Mouse (Mus musculus): ENCODE measurements around the gene Gnai2.

Gnai2 gene

DNA sequence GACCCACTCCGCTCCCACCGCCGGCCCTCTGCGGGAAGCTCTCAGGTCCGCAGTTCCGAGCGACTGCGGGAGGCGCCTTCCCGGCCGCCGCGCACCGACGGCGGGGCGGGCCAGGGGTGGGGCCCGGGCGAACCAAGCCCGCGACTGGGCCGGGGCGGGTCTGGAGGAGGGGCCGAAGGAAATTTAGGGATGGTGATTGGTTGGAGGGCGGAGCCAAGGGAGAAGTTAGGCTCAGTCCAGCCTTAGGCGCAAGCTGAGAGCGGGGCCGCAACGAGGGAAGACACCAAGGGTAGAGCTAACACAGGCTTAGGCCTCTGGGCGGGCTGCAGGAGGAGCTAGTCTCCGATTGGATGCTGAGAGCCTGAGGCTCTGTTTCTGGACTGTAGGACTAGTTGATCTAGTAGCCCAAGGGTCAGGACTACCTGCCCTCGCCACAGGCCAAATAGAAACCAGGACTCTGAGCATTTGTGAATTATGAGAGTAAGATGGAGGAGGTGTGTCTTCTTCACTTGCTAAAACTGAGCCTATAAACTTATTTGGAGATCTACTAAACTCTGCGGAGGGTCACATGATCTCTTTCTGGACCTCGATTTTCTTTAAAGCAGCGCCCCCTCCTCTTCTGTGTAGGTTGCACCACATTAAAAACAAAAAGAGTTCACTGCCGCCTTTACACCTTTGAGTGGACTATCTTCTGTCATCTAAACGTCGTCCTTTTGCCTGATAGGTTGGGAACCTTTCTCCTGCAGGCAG, at the start of gene Gnai2:
Gene Gnai2 (minus strand): TSS at position 89 of the 750 bp plus-strand sequence.
- peak; percentile 93 to 95 for DNase-seq (ENCODE audit: low spot score in 2 of 2)

DNA sequence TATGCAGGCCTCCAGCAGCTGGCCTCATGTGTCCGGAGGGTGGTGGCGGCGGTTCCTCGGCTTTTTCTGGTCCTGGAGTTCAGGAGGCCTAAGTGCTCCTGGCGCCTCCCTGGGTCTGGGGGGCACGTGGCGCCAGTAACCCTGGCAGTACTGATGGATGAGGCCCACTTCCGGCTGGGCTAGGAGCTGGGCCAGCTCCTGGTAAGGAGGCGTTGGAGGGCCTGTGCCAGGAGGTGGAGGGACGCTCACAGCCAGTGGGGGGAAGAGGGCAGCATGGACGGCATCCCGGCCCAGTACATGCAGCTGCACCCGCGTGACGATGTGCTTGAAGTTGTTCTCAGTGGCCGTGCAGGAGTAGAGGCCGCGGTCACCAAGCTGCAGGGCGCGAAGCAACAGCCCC, 47.2 kb upstream of the Gnai2 start:
- DNase-seq (ENCODE audit: low spot score in 2 of 2): no peak

DNA sequence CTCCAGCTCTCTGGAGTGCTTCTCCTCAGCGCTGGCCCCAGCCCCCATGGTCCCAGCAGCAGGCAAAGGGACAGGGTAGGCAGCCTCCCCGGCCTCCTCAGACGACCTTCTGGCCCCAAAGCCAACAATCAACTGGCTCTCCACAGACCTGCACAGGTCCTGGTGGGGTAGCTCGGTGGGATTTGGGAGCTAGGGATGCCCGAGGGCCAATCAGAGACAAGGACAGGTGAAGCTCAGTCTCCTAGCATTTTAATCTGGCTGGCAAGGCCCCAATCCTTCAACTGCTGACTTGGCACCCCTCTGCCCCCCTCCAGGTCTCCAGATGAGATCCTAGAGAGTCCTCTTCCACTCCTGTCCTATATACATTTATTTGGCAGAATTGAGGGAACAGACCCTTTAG, 44.3 kb upstream of the Gnai2 start, which contains the start of gene Gnat1:
Gene Gnat1 (minus strand): TSS at position 212 of the 400 bp plus-strand sequence.
- DNase-seq (ENCODE audit: low spot score in 2 of 2): no peak

GRCm38 (mm10) chr9:107678861-107679260, 43.7 kb upstream of the Gnai2 start:
- no peak for DNase-seq (ENCODE audit: low spot score in 2 of 2)

- DNase-seq (ENCODE audit: low spot score in 2 of 2): peak; percentile 74 to 90
These were observed 42.8 kb upstream of the Gnai2 start for GRCm38 (mm10) chr9:107677819-107678526.

DNA sequence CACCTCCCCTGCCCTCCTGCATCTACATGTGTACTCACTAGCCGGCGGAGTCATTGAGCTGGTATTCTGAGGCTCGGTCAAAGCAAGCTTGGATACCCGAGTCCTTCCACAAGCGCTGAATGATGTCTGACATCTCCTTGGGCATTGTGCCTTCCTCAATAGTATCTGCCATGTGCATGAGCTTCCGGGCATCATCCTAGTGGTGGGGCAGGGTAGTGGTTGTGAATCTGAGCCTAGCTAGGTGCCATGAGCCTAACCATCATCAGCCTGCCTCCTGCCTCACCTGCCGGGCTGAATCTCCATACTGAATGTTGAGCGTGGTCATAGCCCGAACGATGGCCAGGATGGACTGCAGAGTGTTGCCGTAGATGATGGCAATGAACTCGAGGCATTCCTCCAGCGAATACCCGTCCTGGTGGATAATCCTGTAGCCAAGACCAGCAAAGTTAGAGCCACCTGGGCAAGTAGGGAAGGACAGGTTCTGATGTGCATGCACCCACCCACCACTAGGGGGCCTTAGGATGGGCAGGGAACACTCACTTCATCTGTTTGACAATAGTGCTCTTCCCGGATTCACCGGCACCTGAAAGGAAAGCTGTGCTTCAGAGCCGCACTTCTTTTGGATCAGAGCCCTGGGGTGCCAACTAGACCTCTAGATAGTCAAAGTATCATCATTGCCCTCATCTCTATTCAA, 42.1 kb upstream of the Gnai2 start:
- DNase-seq (ENCODE audit: low spot score in 2 of 2): no peak

- DNase-seq (ENCODE audit: low spot score in 2 of 2): no peak
These were observed 41.1 kb upstream of the Gnai2 start for GRCm38 (mm10) chr9:107676302-107676701.

GRCm38 (mm10) chr9:107675671-107676301, 40.6 kb upstream of the Gnai2 start:
- peak; percentile 67 to 74 for DNase-seq (ENCODE audit: low spot score in 2 of 2)

DNA sequence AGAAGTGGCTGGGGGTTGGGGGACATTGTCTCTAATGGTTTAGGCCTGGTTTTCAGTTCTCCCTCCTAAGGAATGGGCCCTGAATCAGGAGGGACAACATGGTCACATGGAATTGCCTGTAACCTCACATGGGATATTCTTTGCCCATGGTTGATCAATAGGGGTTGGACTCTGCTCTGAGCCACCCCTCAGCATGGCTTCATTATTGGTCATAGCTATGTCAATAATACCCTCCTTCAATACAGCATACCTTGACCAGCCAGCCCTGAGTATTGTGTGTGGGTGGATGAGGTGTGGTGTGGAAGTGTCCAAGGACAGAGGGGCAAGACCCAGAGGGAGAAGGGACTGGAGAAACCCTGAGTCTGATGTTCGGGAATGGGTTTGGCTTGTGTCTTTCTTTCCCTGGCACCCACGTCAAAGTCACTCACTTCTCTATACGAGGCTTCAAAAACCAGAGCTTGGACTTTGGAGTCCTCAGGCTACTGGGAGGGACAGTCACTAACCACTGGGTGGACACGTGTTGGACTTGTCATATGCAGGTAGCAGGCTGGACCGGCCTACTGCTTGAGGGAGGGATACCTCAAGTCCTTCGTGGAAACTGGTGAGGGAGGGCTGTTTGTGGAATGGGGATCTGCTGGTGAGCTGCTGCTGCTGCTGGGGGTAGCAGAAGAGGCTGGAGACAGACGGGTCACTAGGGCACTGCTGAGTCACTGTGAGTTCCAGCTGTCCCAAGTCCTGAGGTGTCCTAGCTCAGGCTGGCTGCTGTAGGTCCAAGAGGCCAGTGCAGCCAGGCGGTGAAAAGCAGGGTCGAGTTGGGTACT, 39.7 kb upstream of the Gnai2 start:
- no peak for DNase-seq (ENCODE audit: low spot score in 2 of 2)

GRCm38 (mm10) chr9:107670259-107670658, 35.1 kb upstream of the Gnai2 start:
- no peak for DNase-seq (ENCODE audit: low spot score in 2 of 2)

- DNase-seq (ENCODE audit: low spot score in 2 of 2): no peak
These were observed 34.3 kb upstream of the Gnai2 start, which contains the start of gene Slc38a3 for GRCm38 (mm10) chr9:107669480-107669945. TSS of gene Slc38a3 (minus strand) at chr9:107669530.

DNA sequence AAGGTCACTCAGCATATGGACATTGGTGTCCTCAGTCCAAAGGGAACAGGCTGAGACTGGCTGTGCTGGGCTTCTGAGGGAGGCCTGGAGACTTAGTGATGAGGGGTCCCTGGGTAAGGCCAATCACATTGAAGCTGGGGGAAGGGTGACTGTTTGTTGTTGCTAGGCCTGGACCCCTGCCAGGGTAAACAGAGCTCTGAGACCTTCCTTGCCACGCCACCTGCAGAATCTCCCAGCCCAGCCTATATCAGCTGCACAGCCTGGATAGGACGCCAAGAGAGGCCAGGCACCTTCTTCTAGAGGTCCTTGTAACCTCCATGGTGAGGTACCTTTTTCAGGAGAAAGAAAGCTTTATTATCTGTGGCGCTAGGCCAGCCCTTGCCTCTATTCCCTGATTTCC, 33.7 kb upstream of the Gnai2 start:
- no peak for DNase-seq (ENCODE audit: low spot score in 2 of 2)

DNA sequence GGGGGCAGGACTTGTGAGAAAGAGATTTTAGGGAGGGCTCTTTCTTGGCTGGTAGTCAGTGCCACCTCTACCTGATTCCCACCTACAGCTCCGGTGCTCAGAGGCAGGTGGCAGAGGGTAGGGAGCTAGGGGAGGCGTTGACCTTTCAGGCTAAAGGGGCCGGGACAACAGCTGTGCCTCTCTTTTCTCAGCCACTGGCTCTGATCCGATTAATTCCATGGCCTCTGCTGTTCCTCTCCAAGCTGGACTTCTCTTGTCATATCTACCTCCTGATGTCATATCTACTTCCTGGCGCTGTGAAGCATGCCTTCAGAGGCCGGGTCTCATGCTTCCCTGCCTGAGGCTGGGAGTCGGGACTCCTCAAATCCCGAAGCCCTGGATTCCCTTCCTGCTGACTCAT, 32.8 kb upstream of the Gnai2 start:
- DNase-seq (ENCODE audit: low spot score in 2 of 2): no peak

GRCm38 (mm10) chr9:107667219-107667618, 32.1 kb upstream of the Gnai2 start:
- DNase-seq (ENCODE audit: low spot score in 2 of 2): no peak

DNA sequence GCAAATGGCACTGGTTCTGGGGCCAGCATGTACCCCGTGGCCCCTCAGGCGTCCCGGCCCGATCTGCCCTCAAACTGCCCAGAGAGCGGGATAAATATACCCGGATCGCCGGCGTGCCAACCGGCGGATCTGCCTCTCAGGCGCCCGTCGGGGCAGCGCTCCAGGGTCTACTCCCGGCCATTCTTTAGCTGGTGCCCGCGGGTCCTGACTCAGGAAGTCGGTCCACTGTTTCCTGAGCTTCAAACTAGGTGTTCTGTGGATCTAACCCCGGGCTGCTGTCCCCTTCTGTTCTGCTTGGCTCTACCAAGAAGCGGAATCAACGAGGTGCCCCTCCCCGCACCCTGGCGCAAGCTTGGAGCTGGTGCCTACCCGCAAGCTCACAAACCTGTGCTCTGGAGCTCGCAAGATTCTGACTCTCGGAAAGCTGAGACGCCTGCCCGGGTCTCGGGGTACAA, 31.6 kb upstream of the Gnai2 start:
- no peak for DNase-seq (ENCODE audit: low spot score in 2 of 2)

DNA sequence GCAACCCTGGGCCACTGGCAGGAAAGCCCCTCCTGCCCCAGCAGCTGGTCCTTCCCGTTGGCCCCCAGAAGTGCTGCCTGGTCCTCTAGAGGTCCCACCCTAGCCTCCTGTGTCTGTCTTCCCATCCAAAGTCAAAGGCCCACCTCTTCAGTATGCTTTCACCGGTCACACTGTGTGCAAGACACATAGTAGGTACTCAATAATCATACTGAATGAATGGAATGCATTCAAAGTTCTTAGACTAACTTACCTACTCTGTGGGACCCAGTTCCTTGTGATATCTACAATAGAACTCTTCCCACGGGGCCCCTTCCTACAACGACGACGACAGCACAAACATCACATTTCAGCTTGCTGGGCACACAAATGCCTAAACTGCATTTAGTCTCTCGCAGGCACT, 30.1 kb upstream of the Gnai2 start:
- DNase-seq (ENCODE audit: low spot score in 2 of 2): no peak

GRCm38 (mm10) chr9:107663525-107663924, 28.4 kb upstream of the Gnai2 start:
- no peak for DNase-seq (ENCODE audit: low spot score in 2 of 2)

DNA sequence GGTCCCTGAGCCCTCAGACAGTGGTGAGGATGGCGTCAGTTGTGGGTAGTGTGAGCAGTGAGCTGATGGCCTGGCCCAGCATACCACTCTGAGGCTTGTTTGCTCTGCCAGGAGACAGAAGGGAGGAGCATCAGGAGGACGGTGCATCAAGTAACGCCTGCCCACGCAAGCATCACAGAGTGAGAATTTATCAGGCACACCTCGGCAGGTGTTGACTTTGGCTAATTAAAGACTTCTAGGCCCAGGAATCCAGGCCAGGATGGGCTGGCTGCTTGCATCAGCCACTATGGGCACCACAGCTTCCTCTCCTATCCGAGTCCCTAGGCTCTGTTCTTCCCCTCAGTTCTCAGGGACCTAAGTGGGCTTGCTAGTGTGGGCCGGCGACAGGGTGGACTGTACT, 27.2 kb upstream of the Gnai2 start:
- DNase-seq (ENCODE audit: low spot score in 2 of 2): no peak

DNA sequence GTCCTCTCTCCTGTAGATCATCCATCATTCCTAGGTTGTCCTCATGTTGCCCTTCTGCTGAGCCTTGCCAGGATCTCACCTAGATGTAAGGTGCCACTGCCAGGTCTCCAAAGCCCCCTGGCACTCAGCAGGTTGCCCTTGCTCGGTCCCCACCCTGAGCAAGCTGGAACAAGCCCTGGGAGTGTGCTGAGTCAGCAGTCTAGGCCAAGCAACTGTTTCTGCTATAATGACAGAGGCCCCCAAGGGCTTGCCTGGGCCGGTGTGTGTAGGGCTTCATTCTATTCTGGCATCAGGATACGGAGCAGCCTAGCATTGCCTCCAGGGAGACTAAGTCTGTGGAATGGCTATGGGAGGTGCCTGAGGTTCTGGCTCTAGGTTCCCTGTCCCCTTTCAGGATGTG, 25.6 kb upstream of the Gnai2 start:
- DNase-seq (ENCODE audit: low spot score in 2 of 2): no peak

- no peak for DNase-seq (ENCODE audit: low spot score in 2 of 2)
These were observed 24.8 kb upstream of the Gnai2 start for GRCm38 (mm10) chr9:107659961-107660360.

DNA sequence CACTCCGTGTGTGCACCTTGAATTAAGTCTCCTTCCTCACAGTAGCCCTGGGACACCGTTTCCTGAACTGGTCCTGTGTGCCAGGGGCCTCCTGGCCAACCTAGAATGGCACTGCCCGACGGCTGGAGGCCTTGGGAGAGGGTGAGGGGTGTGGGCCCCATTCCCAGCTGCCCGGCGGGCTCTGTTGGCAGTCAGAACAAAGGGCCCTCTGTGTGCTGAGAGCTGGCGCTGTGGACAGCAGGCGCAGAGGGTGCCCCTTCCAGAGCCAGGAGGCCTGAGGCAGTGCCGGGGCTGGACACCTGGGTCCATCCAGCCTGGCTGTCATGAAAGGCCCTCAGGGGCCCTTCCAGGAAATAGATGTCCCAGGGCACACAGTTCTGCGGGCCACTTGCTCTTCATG, 24.4 kb upstream of the Gnai2 start:
- peak; percentile 64 to 68 for DNase-seq (ENCODE audit: low spot score in 2 of 2)
